Mouse (Mus musculus): ENCODE measurements around the gene Cnbd2.
"Not testable (repeated sequence)": the region's sequence is repeated elsewhere in the genome, so short reads cannot be mapped to it uniquely, and the experiment has no call there.

Cnbd2 gene

DNA sequence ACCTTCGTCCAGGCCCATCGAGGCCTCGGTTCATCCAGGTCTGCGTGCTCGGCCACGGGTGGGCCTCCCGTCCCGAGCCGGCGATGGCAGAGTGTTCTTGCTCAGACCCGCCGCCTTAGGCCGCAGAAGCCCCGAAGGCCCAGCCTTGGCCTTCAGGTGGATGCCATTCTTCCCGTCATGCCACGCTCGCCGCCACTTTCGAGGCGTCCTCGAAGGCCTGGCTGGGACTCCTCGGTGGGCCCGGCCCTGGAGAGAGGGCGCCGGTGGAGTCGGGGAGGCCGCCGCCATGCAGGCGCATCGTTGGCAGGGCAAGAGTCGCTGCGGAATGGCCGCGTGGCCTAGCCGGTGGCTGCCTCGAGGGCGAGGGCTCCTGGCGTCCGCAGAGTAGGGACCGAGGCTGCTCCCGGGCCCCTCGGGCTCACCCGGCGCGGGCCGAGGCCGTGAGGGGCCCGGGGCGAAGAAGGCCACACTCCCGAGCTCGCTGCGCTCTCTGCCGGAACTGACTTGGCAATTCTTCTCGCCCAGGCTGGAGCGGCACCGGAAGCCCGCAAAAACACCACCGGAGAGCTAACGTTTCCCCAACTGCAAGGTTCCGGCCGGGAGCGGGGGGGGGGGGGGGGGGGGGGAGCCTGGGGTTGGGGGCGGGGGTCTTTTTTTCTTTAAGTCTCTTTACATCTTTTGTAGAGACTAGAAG is 80.5 kb downstream of the Cnbd2 start:
- peak; percentile 75 for DNase-seq (ENCODE audit: low spot score)

DNA sequence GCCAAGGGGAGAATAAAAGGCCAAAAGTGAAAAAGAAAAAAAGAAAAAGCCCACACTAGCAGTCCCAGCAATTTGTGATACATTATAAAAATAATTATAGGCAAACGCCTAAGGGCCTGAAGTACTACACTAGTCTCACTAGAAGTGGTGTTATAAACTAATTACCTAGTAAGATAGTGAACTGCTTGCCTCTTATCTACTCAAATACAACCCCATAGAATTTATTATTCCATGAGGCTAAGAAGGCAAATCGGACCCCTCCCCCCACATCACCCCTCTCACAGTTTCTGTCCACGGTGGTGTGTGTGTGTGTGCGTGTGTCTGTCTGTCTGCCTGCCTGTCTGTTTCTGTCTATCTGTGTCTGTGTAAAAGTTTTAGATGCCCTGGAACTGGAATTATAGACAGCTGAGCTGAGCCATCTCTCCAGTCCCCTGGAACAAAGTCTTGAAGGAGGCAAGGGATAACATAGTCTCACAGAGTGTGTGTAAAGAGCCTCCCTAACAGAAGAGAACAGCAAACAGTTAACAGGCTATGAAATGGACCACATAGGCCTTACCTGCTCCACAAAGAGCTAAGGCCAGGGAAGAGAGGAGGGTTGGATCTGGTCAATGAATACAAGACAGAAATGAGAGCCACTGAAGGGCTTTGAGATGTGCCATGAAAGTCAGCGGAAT is 81.2 kb downstream of the Cnbd2 start:
- no peak for DNase-seq (ENCODE audit: low spot score)

DNA sequence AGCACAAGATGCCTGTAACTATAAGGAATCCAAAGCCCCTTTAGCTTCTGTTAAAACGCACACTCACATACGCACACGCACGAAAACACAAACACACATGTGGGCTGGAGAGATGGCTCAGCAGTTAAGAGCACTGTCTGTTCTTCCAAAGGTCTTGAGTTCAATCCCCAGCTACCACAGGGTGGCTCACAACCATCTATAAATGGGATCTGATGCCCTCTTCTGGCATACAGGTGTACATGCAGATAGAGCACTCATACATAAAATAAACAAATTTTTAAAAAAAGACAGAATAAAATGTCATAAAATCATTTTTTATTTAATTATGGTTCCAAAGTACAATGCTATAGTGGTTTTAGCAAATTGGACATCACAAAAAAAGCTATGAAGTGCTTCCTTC is 82.2 kb downstream of the Cnbd2 start:
- no peak for DNase-seq (ENCODE audit: low spot score)

DNA sequence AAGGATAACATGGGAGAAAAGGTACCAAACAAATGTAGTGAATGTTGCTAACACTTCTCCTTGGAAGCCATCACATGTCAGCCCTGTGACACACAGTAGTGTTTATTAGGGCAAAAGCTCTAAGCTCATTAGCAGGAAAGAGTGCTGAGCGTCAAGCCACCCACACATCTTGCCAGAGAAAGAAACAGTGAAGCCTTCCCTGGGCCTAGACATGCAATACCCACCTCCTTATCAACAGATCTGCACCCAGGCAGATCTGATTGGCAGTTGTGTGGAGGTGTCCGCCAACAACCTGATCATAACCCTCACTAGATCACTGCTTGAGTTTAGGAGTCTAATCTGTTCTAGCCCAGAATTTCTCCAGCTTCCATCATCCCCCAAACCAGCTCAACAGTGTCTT is 84.0 kb downstream of the Cnbd2 start:
- DNase-seq (ENCODE audit: low spot score): no peak

DNA sequence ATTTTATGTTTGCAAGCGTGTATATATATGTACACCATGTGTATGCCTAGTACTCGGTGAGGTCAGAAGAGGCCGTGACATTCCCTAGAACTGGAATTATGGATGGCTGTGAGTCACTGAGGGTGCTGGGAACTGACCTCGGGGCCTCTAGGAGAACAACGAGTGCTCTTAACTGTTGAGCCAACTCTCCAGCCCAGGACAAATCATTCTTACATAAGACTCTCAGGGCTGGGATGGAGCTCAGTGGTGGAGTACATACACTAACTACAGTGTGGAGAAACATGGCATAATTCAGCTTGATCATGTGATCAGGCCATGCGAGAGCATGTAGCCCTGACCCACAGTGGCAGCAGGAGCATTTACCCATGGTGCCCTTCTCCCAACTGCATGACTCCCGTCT is 85.9 kb downstream of the Cnbd2 start:
- DNase-seq (ENCODE audit: low spot score): no peak

DNA sequence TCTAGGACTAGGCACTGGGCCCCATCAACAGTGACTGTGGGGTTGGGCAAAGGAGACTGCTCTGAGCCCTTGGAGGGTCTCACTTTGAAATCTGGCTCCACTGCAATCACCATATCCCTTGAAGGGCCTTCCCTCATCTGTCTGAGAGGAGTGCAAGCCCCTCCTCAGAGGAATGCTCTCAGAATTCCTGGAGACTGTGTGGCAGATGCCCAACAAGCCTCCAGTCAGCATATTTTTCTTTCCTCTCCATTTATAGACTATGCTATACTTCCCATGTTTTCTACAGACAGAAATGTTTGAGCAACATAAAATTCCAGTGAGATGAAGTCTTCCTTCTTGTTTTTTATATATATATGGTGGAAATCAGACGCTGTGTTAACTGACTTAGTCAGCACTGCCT is 87.4 kb downstream of the Cnbd2 start:
- DNase-seq (ENCODE audit: low spot score): no peak

DNA sequence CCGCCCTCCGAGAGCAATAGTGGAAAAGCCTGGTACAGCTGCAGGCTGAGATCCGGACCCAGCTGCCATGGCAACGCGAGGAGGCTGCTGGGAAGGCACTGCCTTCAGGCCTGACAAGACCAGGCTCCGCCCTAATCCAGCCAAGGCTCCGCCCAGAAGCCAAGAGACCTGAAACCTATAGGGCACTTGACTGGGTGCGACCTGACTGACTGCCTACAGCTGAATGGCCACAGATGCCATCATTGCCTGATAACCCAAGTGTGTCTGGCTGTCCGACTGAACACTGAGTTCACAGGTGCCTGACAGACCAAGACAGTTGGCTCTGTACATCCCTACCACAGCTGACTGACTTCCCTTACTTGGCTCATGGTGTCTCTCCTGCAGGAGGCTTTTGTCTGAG is 89.2 kb downstream of the Cnbd2 start:
- DNase-seq (ENCODE audit: low spot score): no peak

DNA sequence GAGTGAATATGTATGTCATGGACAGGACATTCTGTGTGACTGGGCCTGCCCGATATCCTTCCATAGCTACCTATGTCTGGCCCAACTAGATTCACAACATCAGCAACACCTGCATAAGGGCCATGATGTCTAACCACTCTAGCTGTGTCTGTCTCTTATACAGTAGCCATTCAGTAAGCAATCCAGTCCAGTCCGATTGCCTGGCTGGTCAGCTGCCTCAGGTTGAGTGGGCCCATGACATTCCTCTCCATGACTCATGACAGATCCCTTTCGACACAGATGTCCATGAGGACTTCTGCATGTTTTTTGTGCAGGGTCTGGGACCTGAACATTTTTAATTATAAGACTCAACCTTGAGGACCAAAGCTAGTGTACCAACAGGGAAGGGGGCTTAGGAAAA is 89.9 kb downstream of the Cnbd2 start:
- DNase-seq (ENCODE audit: low spot score): no peak

DNA sequence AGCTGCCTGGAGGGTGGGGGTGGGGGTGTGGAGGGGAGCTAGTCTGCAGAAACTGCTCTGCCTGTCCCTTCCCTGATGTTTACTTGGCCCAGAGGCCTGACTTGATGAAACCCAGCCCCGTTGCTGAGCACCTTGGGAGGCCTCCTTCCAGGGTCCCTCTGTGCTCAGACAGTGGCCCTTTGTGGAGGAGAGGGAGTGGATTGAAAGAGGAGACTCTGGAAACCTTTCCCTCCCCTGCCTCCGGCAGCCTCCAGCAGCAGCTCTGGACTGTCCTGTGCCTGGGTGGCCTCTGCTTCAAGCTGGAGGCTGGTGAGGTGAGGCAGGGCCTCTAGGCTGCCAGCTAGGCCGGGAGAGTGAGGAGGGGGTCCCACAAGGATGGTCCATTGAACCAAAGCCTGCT is 94.9 kb downstream of the Cnbd2 start:
- no peak for DNase-seq (ENCODE audit: low spot score)

DNA sequence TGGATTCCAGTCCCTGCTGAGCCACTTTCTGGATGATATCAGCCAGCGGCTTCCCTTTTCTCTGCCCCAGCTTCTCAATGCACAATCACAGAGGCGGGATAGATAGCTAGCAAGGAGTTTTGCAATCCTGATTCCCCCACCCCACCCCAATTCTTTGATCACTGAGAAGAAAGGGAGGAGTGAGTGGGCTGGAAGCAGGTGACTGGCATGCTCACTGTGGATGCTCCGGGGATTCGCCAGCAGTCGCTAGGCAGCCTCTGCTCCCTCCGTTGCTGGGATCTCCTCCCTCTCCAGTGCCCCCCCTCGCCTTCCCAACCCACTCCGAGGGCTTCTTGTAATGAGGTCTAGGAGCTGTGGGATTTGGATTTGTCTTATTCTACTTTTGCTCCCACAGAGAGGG is 96.1 kb downstream of the Cnbd2 start:
- DNase-seq (ENCODE audit: low spot score): no peak

DNA sequence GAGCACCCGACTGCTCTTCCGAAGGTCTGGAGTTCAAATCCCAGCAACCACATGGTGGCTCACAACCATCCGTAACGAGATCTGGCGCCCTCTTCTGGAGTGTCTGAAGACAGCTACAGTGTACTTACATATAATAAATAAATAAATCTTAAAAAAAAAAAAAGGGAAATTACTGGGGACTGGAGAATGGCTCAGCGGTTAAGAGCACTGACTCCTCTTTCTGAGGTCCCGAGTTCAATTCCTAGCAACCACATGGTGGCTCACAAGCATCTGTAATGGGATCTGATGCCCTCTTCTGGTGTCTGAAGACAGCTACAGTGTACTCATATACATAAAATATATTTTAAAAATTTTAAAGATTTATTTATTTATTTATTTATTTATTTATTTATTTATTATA is 99.2 kb downstream of the Cnbd2 start:
- DNase-seq (ENCODE audit: low spot score): not testable (repeated sequence)

DNA sequence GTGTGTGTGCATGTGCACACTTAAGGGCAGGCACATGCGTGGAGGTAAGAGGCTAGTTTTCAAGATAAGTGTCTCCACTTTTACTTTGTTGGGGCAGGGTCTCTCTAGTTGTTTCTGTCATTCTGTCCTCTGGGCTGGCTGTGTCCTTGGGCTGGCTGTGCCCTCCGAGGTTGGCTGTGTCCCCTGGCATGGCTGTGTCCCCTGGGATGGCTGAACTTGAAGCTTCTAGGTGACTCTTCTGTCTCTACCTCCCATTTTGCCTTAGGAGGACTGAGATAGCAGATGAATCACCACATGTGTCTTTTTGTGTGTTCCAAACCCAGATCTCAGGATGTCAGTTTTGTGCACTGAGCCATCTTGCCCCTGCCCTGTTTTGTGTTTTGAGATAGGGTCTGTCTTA is 102.9 kb downstream of the Cnbd2 start:
- DNase-seq (ENCODE audit: low spot score): no peak

DNA sequence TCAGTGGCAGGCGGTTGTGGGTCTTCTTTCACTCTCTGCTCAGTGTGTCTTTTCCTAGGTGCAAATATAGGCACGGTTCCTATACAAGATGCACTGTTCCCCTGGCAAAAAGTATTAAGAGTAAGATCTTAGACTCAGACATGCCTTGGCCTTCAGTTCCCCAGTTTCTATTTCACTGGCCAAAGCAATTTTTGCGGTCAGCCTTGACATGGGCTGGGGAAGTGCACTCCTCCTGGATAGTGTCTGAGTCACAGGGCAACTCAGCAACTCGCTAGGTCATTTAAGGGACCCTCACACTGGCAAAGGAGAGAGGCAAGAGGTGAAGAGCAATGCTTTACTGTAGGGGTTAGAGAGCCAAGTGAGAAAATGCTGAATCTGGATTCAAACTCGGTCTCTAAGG is 103.6 kb downstream of the Cnbd2 start:
- no peak for DNase-seq (ENCODE audit: low spot score)

DNA sequence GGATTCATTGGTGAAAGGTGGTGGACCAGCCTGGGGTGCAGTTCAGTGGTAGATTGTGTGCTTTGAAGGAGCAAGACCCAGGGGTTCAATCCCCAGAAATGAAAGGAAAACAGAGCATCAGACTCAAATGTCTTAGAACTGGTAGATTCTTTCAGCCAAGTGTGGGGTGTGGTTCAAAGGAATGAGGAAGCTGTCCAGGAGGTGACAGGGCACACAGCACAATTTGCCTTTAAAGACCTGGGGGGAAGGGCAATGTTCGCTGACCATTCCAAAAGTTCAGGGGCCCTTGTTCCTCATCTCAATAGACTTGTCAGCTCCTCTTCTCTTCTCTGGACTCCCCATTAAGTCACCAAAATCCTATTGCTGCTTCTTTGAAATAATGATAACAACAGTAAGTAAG is 105.1 kb downstream of the Cnbd2 start:
- peak; percentile 60 for DNase-seq (ENCODE audit: low spot score)

DNA sequence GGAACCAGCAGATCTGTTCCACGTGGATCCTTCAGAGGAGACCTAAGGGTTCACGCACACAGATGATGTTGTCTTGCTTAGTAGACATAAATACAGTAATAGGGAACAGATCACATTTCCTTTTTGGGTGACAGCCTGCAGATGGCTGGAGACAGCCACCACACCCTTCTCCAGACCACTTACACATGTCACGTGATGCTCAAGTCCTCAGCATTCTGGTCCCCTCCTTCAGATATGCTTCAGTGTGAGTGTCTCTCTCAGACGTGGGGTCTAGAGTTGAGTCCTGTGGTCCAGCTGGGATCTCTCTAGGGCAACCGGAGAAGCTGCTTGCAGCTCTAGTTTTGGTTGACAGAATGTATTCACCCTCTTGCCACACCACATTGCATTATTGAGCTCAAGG is 106.4 kb downstream of the Cnbd2 start:
- no peak for DNase-seq (ENCODE audit: low spot score)

DNA sequence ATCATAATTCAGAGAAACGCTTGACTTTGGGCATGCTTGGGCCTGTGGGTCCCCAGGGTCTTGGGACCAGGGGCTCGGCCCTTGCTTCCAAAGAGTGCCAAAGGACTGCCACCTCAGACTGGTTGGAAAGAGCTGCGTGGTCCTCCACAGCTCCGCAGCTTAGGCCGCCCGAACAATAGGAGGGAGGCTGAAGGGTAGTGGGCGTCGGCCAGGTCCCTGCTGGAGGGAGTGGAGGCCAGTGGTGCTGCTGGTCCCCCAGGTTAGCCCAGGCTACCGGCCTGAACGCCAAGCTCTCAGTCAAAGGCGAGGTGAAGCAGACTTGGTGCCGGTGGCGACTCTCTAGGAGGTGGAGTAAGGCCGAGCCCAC is 108.2 kb downstream of the Cnbd2 start:
- no peak for DNase-seq (ENCODE audit: low spot score)

DNA sequence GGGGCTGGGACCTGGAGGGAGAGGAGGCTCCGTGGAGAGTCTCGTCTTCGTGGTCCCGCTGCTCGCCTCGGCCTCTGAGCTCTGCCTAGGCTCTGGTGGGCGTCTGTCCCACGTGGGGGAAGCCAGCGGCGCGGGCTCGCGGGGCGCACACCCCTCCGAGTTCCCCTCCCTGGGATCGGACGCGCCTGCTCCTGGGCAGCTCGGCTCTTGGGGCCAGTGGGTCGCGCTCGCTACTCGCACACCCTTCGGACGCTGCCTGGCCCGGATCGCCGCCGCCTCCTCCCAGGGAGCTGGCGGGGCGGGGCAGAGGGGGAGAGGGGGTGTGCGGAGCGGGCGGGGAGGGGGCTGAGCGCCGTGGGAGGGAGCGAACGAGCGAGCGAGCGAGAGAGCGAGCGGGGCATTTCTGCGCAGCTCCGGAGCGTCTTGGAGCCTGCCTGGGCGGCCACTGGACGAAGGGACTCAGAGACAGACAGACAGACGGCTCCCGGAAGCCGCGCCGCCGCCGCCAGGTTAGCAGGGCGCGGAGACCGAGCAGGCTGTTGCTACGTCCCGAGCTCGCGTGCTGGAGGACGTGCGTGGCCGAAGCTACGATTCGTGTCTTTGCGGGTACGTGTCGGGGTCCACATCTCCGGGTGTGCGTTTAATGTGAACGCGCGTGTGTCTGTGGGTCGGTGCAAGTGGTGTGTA is 108.7 kb downstream of the Cnbd2 start, which contains the start of gene Epb41l1:
TSS of gene Epb41l1 (plus strand) at position 216 of the 687 bp plus-strand sequence.
- peak; percentile 62 for DNase-seq (ENCODE audit: low spot score)

DNA sequence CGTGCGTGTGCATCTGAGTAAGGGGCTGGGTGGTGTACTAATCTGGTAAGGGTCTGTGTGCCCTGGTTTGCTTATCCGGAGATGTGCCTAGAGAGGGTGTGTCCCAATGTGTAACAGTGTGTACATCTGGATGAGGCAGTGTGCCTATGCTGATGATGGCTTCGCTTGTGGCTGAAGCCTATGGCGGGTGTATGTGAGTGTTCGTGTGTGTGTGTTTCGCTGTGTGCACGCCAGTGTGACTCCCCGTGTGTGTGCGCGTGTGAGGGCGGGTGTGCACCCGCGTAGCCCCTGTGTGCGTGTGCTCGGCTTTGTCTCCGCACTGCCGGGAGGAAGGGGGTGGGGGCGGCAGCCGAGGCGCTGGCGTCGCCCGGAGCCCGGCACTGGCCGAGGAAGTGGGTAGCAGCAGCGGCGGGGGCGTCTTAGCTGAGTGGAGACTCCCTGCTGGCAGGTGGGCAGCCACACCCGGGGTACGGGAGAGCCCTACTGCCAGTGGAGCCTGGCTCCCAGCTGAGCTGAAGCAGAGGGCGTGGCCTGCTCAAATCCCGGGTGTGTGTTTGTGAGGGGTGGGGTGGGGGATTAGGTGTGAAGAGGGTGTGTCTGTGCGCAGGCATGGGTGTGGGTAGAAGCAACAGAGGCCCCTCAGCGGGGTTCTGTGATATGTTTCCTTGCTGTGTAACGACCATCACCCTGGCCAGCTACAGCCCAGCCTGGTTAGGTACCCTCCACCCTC is 109.4 kb downstream of the Cnbd2 start:
- no peak for DNase-seq (ENCODE audit: low spot score)

DNA sequence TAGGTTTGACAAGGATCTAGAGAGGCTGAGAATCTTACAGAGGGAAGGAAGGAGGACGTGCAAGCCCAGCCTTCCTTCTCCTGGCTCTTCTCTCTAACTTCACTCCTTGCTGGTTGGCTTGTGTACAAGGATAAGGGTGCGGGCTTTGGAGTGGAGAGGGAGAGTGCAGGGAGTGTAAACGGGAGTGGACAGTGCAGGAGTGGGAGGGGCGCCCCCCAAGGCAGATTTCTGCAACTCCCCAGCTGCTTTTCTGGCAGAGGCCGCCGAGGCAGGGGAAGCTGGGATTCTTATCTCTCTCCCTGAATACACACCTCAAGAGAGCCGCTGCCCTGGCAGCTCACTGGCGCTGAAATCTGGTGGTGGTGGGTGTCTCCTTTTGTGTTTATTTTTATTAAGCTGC is 110.5 kb downstream of the Cnbd2 start:
- DNase-seq (ENCODE audit: low spot score): no peak

DNA sequence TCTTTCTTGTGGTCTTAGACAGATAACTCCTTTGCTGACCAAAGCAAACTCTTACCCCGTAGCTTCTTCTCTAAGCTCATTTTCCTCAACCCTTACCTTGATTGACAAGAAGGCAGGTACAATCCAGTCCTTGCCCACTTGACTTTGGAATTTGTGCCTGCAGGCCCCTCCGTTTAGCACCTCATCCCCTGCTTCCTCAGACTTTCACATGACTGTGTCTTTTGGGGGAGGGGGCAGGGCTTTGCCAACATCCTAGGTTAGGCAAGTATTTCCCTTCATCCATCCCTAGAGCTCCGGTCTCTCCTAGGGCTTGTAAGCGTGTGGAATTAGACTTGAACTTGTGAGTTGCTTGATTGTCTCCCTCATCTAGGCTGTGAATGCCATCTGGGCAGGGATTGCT is 111.6 kb downstream of the Cnbd2 start:
- DNase-seq (ENCODE audit: low spot score): no peak

Data from lung, postnatal 25 days (tissue).